Comparison of ENCODE assay signal across 15 mouse cellular contexts in genomic region chr3:142390288-142390687, GRCm38 (mm10). TPM values are rescaled to one million over a fixed set of nuclear protein-coding genes. Genes with fewer than 3 reads are reported as not detected.
DNase-seq lines count a peak whose midpoint lies in the region; ATAC-seq and TF ChIP-seq lines count a peak whose summit lies in the region.
"Had no signal": no experiment of that assay in that cellular context is flagged by ENCODE, and none has a peak within 500 bp of the region (broad histone marks: within the 10 kb centered on the region; RNA-seq: fewer than 3 reads in every experiment).

No protein-coding gene starts in this region.

- WGBS in midbrain, embryonic 14.5 days: 15% methylated on average over 2 of the region's 2 CpGs

- peak; percentile 55 for DNase-seq in gastrocnemius, postnatal 25 days
- DNase-seq in gastrocnemius, postnatal 14 days: no peak
- DNase-seq in heart, postnatal 4 days: peak; percentile 59
- peak; percentile 72 to 77 for DNase-seq in kidney, postnatal 36 days
- DNase-seq in layer of hippocampus, postnatal 36 days: no peak
- no peak for DNase-seq in midbrain, embryonic 14.5 days
- DNase-seq in ovary, postnatal 14 days (ENCODE audit: low spot score): no peak
- DNase-seq: adrenal gland, adult 2 months; cerebellum, adult 11-12 months; gastrocnemius, postnatal 10 days had no signal

- intact Hi-C loops in gastrocnemius, postnatal 14 days (cut with DNase I; ENCODE audit: low total_unique reads): no loop called here

- no peak overlapping the region for H3K4me2 ChIP-seq in midbrain, embryonic 14.5 days (ENCODE audit: low read length)
- H3K4me2 ChIP-seq: embryonic facial prominence, embryonic 15.5 days; intestine, embryonic 15.5 days had no signal

- no peak for TF ChIP-seq POLR2A in embryonic fibroblast, embryonic 13.5 days (IDR thresholded peaks at IDR 0.05; ENCODE audit: low read depth, low read length)

- no peak overlapping the region for H3K9ac ChIP-seq in midbrain, embryonic 14.5 days (replicated peaks; ENCODE audit: low read length)
- H3K9ac ChIP-seq: embryonic facial prominence, embryonic 15.5 days; intestine, embryonic 15.5 days; liver, embryonic 14.5 days had no signal

- H3K4me1 ChIP-seq in embryonic fibroblast, embryonic 13.5 days (ENCODE audit: control insufficient read depth, insufficient read depth, low read length): peaks cover 6% of the 10 kb centered on the region
- peaks cover 6% of the 10 kb centered on the region for H3K4me1 ChIP-seq in midbrain, embryonic 14.5 days (ENCODE audit: control insufficient read depth, insufficient read depth, low read length)
- H3K4me1 ChIP-seq: intestine, embryonic 15.5 days had no signal

- peak overlapping the region; percentile 44; the same call in 1 of the 2 replicates for H3K27ac ChIP-seq in embryonic fibroblast, embryonic 13.5 days (ENCODE audit: insufficient read depth, low read length)
- H3K27ac ChIP-seq in midbrain, embryonic 14.5 days (replicated peaks; ENCODE audit: low read depth, low read length): no peak overlapping the region
- H3K27ac ChIP-seq: embryonic facial prominence, embryonic 15.5 days; intestine, embryonic 15.5 days; liver, embryonic 14.5 days had no signal

- H3K4me3 ChIP-seq in embryonic fibroblast, embryonic 13.5 days (ENCODE audit: insufficient read depth, low read length): no peak overlapping the region
- no peak overlapping the region for H3K4me3 ChIP-seq in midbrain, embryonic 14.5 days (replicated peaks; ENCODE audit: low read depth, low read length)
- H3K4me3 ChIP-seq: embryonic facial prominence, embryonic 15.5 days; intestine, embryonic 15.5 days; myocyte had no signal

- no peak for ATAC-seq in midbrain, embryonic 14.5 days (ENCODE audit: low FRiP score, low TSS enrichment)
- ATAC-seq: intestine, embryonic 15.5 days had no signal

- H3K27me3 ChIP-seq in midbrain, embryonic 14.5 days (ENCODE audit: control insufficient read depth, insufficient read depth, low read length): peaks cover 10% of the 10 kb centered on the region; the same call in 1 of the 2 replicates
- H3K27me3 ChIP-seq: embryonic facial prominence, embryonic 15.5 days; intestine, embryonic 15.5 days had no signal

- H3K9me3 ChIP-seq in midbrain, embryonic 14.5 days (ENCODE audit: control insufficient read depth, low read length): no peaks in the 10 kb centered on the region
- H3K9me3 ChIP-seq: embryonic facial prominence, embryonic 15.5 days; intestine, embryonic 15.5 days had no signal

- TF ChIP-seq CTCF in embryonic fibroblast, embryonic 13.5 days (IDR thresholded peaks at IDR 0.05; ENCODE audit: borderline replicate concordance, insufficient read depth, low read length): no peak

- no peaks in the 10 kb centered on the region for H3K36me3 ChIP-seq in midbrain, embryonic 14.5 days (ENCODE audit: control insufficient read depth, insufficient read depth, low read length)
- H3K36me3 ChIP-seq: embryonic facial prominence, embryonic 15.5 days; intestine, embryonic 15.5 days had no signal

RNA-seq across cellular contexts. Expression of gene Pdlim5, which starts 5.2 kb away (rescaled TPM):
- 100 to 1,000 TPM; 560 to 651 TPM for total RNA-seq in gastrocnemius, postnatal 25 days (2021)
- 100 to 1,000 TPM; 452 to 543 TPM for total RNA-seq in gastrocnemius, postnatal 14 days (2021)
- 192 and 292 TPM in 2 replicates for polyA plus RNA-seq in embryonic fibroblast, embryonic 13.5 days (2011; ENCODE audit: insufficient read length, low read depth, missing spikeins)
- 100 to 1,000 TPM; 480 to 524 TPM for total RNA-seq in heart, postnatal 4 days (2021)
- total RNA-seq in layer of hippocampus, postnatal 36 days (2021): 10 to 100 TPM; 22.6 to 25.7 TPM
- polyA plus RNA-seq in midbrain, embryonic 14.5 days (2014; fragmentation: Nextera tagmentation; extraction: Ambion mirVana): 11.8 and 14.3 TPM in 2 replicates

Comparison
In these comparisons a context has a peak if more than half of its experiments do, and no peak if none do; other contexts are left out.
1. DNase-seq: peak in gastrocnemius, postnatal 25 days (single experiment), heart, postnatal 4 days (single experiment) and kidney, postnatal 36 days (2 of 2); none in gastrocnemius, postnatal 14 days (single experiment), layer of hippocampus, postnatal 36 days (0 of 2), midbrain, embryonic 14.5 days (single experiment) and ovary, postnatal 14 days (single experiment).
2. RNA of gene Pdlim5, which starts 5.2 kb away (total RNA-seq): 560 to 651 TPM in gastrocnemius, postnatal 25 days, 452 to 543 TPM in gastrocnemius, postnatal 14 days and 480 to 524 TPM in heart, postnatal 4 days; 22.6 to 25.7 TPM in layer of hippocampus, postnatal 36 days; every median in the first group is over 10 times any median in the second.